Mouse (Mus musculus) adipose tissue, adult 10 weeks (tissue): ENCODE measurements around the gene Mroh9. TPM values are rescaled to one million over a fixed set of nuclear protein-coding genes. Genes with fewer than 3 reads are reported as not detected.

ENCODE experiments used
- polyA plus RNA-seq: library from polyadenylated mRNA; stranded (reverse); fragments of 350-450 nt; fragmentation: Illumina TruSeq; extraction: RNeasy Lipid Tissue Mini Kit (QIAGEN cat#74804); gene quantifications from one replicate; pipeline ENCODE4 v1.2.3, GENCODE M21; 2014; ENCODE audit warnings: low read depth, low replicate concordance

Mroh9 gene
- 0.61 TPM for polyA plus RNA-seq

GRCm38 (mm10) chr1:163085570-163085969 is at the start of gene Mroh9:
TSS of gene Mroh9 (minus strand) at chr1:163085670.

GRCm38 (mm10) chr1:162984428-162984827 is 101.0 kb downstream of the Mroh9 start, which contains the start of gene Fmo3:
TSS of gene Fmo3 (minus strand) at chr1:162984528.

Other genes with a start within 250 kb of the Mroh9 start
- gene Fmo1, start 219.1 kb downstream of the Mroh9 start, polyA plus RNA-seq: 143 TPM
- gene Fmo2, start 186.9 kb downstream of the Mroh9 start, polyA plus RNA-seq: 75.4 TPM
- not detected for gene Fmo6, start 148.2 kb downstream of the Mroh9 start, polyA plus RNA-seq
- 3.3 TPM for gene Fmo3, start 101.1 kb downstream of the Mroh9 start, polyA plus RNA-seq
- 43.2 TPM for gene Prrx1, start 228.0 kb upstream of the Mroh9 start, polyA plus RNA-seq